Mouse (Mus musculus) kidney, adult 9 months (tissue): ENCODE data around the gene Ndufa7.
"Not testable (repeated sequence)": the region's sequence is repeated elsewhere in the genome, so short reads cannot be mapped to it uniquely, and the experiment has no call there.

Experiments used
- DNase-seq: peaks from one replicate; pipeline ENCODE4 v3.0.0; 2022

Ndufa7 gene

DNA sequence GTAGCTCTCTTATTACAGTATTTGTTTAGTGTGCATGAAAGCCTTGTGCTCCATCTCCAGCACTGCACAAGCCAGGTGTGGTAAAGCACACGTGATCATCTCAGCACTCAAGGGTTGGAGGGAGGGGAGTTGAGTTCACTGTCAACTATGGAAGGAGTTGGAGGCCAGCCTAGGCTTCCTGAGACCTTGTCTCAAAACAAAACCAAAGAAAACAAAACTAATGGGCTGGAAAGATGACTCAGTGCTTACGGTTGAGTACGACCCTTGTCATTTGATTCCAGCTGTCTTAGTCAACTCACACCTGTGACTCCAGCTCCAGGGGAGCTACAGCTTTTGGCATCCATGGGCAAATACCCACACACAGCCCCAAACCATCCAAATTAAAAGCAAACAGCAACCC is 11.9 kb upstream of the Ndufa7 start:
- DNase-seq: peak; percentile 46

DNA sequence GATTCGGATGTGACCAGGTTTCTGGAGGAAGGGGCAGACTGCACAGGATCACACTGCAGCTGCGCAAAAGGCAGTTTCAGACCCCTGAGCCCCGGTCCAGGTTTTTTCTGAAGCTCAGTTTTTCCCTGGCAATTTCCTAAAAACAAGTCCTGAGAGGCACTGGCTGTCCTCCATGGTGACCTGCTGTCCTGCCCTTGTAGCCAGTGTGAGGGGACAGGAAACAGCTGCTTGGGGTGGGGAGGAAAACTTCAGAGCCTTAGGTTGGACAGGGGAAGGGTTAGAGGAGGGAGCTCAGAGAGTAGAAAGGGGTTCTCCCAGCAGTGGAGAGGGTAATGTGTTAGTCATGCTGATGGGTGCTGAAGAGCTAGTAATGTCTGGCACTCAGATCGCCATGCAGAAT is 11.4 kb upstream of the Ndufa7 start:
- peak; percentile 68 for DNase-seq

DNA sequence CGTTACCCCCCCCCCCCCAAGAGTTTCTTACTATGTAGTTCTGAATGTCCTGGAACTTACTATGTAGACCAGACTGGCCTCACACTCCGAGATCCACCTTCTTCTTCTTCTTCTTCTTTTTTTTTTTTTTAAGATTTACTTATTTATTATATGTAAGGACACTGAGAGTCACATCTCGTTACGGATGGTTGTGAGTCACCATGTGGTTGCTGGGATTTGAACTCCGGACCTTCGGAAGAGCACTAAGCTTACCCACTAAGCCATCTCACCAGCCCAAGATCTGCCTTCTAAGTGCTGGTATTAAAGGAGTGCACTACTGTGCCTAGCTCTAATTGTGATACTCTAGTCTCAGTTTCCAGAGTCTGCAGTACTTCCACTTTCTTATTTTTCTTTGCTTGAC is 9.0 kb upstream of the Ndufa7 start:
- no peak for DNase-seq

DNA sequence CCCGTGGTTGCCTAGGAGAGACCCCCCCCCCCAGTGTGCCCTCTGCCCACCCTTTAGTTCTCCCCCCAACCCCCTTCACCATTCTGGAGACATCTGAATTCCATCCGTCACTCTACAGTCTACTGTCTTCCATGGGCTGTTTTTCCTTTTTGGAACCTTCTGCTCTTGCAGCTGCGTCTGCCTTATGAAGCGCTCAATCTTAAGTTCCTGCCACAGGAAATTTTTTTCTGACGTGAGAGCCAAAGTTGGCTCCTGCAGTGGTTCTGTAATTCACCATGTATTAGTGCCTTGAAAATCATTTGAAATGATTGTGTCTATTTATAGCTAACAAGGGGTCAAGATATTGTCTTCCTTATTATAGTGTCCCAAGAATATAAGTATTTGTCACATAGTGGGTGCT is 7.8 kb upstream of the Ndufa7 start:
- DNase-seq: peak; percentile 28

DNA sequence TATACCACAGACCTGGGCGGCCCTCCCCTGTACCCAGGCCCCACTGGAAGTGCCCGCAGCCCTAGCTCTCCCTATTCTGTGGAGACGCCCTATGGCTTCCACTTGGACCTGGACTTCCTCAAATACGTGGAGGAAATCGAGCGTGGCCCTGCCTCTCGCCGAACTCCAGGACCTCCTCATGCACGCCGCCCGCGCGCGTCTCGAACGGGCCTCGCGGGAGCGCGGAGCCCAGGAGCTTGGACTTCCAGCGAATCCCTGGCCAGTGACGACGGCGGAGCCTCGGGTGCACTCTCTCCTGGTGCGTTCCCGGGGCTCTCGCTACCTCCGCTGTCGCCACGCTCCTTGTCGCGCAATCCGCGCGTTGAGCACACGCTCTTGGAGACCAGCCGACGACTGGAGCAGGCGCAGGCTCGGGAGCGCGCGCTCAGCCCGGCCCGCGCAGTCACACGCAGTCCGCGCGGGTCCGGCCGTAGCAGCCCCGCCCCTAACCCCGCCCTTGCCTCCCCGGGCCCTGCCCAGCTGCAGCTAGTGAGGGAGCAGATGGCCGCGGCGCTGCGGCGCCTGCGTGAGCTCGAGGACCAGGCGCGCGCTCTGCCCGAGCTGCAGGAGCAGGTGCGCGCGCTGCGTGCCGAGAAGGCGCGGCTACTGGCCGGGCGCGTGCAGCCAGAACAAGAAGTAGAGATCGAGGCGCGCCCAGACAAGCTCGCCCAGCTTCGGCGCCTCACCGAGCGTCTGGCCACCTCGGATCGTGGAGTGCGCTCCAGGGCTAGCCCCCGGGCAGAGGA is 7.0 kb upstream of the Ndufa7 start:
- peak; percentile 87 for DNase-seq

DNA sequence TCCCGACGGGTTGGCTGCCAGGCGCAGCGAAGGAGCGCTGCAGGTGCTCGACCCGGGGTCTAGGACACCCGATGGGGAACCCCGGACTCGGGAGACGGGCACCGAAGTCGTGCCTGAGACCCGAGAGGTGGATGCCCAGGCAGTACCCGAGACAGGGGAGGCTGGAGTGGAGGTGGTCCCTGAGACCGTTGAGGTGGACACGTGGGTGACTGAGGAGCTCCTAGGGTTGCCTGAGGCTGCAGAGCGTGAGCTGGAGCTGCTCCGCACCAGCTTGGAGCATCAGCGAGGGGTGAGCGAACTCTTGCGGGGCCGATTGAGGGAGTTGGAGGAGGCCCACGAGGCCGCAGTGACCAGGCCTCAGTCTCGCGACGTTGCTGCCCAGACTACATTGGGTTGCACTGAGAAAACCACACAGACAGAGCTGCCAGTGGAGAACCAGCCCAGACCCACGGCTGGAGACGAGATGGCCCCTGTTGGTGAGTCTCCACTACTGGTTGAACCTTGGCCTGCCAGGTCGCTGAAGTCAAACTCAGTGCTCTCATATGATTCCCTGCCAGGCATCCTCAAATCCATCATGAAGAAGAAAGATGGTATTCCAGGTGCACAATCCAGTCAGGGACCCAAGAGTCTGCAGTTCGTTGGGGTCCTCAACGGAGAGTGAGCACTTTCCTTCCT is 6.3 kb upstream of the Ndufa7 start:
- no peak for DNase-seq

DNA sequence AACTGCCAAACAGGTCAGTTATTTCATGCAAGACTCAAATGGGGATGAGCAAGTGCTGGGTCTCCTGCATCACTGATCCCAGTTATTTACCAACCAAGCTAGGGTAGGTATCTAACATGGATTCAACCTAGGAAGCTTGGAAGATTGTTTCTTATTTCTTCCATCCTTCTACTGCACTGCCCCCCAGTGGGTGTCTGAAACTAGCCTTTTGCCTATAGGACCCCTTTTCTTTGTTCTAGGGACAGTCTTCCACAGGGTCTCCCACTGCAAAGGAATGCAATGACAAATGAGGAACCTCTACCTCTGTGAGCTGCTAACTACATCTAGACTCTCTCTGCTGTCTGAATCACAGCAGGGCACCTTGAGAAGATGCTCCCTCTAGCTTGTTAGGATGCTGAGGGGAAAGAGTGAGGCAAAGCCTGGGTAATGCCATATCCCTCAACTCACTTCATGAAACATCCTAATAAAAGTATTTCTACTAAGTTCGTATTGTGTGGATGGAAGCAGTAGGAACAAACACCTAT is 1.9 kb upstream of the Ndufa7 start:
- DNase-seq: no peak

DNA sequence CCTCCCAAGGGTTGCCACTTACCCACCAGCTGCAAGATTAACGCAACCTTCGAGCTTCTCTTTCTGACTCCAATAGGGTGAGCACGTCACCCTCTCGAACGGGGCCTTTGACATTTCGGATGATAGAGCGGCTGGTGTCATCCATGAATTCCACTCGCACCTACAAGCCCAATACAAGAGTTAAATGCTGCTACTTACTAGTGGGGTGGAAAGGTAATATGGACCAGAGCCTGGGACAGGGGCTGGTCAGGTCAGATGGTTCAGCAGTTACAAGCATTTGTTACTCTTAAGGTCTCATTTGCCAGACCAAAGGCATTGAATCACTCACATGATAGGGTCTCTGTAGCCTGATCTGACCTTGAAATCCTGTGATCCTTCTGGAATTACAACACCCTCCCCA is 1.2 kb upstream of the Ndufa7 start:
- DNase-seq: not testable (repeated sequence)

DNA sequence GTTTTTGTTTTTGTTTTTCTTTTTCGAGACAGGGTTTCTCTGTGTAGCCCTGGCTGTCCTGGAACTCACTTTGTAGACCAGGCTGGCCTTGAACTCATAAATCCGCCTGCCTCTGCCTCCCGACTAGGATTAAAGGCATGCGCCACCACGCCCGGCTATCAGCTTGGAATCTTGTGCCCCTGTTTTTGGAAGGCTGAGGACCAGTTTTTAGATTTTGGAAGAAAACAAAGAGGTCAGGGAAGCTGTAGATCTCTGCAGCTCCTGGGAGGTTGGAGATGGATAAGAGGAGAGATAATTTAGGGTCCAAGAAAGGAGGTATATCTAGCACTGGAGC is 592 bp downstream of the Ndufa7 start:
- not testable (repeated sequence) for DNase-seq

DNA sequence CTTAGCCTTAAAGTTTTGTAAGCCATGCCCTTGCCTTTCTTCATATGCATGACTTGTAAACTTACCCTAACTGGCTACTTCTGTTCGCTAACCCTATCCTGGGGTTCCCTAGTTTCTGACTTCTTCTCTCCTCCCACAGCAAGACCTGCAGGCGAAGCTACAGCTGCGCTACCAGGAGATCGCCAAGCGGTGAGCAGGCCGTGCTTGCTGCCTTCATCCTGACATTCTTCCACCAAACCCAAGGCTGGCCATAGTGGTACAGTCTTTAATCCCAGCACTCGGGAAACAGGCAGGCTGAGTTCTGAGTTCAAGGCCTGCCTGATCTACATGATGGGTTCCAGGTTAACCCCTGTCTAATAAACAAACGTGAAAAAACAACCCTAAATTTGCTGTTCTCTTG is 1.1 kb downstream of the Ndufa7 start:
- DNase-seq: no peak

DNA sequence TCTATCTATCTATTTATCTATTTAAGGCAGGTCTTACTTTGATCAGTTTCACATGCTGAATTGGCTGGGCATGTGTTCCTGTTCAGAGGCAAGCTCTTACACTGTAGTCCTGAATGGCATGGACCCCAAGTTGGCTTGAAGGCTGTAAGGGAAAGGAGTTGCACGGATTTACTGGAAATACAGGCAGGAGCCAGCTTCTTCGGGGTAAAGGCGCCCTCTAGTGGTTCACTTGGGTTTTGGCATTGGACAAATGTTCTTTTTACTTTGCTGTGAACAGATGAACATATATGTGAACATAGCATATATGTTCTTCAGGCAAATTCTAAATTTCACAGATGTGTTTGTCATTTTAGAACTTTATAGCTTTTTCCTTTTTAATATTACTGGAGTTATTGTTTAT is 2.5 kb downstream of the Ndufa7 start:
- DNase-seq: peak; percentile 83

DNA sequence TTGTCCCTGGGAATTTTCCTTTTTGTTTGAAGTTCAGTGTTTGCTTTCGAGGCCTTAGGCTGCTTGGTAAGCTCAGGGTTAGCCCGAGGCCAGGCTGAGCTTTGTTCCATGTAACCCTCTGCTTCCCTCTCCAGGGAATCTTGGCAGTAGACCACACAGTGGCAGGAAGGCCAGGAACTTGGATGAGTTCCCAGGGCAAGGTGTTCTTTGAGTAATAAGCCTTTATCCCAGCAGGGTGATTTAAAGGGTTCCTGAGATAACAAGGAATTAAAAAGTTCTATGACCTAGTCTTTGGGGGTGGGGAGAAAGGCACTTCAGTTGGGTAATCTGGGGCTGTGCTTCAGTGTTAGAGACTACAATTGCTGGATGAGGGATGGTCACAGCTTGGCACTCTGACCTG is 4.5 kb downstream of the Ndufa7 start:
- DNase-seq: peak; percentile 95

DNA sequence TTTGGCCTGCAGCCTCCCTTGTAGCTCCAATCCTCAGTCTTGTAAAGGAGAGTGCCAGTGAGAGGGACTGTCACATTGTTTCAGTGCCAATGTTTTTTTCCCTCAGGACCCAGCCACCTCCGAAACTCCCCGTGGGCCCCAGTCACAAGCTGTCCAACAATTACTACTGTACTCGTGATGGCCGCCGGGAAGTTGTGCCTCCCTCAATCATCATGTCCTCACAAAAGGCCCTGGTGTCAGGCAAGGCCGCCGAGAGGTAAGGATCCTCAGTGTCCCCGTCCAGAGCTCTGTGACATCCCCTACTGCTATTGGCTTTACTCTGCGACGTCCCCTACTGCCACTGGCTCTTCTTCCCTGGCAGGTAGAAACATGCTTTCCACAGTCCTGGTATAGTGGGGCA is 5.2 kb downstream of the Ndufa7 start:
- no peak for DNase-seq

DNA sequence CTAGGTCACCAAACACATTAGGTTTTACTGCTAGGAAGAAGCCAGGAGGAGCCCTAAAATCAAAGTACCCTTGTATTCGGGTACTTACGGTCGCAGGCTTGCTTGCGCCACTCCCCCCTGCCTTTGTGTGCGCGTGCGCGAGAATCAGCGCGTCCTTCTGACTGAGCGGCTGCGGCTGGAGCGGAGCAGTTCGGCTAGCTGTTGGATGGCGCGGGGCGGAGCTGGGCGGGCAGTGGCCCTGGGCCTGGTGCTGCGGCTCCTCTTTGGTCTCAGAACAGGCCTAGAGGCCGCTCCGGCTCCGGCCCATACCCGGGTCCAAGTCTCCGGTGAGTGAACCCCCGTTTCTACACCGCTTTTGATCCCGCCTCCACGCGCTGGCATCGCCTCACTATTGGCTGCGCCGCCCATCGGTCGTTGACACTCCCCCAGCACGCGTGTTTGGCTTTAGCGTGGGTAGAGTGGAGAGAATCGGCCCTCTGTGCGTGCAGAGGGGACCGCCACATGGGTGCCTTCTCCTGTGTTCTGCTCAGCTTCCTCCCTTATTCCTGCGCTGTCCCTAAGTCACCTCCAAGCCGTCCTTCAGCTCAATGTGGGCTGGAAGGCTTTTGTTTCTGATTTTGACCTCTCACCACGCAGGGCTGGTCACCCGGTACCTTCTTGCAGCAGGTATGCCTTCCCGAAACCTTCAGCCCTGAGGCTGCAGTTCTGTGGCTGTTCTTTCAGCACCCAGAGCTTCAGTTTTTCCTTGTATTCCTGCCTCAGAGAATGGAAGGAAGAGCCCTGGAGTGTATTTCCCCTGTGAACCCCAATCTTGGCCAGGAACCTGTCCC is 18.8 kb downstream of the Ndufa7 start, which contains the start of gene Cd320:
Gene Cd320 (plus strand): TSS at position 126 of the 830 bp plus-strand sequence.
- peak; percentile 95 for DNase-seq

DNA sequence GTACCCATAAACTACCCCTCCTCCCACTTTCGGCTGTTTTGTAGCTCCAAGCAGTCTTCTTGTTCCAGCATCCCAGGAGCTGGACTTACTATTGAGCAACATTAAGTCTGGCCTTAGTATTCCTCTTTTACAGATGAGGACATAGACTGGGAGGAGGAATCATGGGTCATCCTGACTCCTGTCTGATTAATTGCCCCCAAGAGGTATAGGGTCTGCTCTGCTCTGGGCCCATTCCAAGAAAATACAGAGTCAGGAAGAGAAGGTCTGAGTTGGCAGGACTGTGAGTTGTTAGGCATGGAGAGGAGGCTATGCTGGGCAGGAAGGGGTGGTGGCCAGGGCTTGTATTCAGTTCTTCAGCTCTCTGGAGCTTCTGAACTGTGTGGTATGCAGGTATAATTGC is 19.8 kb downstream of the Ndufa7 start:
- DNase-seq: no peak

DNA sequence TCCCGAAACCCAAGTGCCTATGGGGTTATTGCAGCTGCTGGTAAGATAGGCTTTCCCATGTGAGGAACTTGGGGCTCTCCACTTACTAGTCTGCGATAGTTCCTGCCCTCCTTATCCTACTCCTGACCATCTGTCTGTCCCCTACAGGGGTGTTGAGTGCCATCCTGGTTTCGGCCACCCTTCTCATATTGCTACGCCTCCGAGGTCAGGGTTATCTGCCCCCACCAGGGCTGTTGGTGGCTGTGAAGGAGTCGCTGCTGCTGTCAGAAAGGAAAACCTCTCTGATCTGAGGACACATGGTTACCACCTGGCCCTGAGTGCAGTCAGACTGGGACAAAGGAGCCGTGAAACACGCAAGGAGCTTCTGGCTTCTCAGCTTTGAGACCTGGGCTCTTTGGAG is 23.8 kb downstream of the Ndufa7 start:
- no peak for DNase-seq

DNA sequence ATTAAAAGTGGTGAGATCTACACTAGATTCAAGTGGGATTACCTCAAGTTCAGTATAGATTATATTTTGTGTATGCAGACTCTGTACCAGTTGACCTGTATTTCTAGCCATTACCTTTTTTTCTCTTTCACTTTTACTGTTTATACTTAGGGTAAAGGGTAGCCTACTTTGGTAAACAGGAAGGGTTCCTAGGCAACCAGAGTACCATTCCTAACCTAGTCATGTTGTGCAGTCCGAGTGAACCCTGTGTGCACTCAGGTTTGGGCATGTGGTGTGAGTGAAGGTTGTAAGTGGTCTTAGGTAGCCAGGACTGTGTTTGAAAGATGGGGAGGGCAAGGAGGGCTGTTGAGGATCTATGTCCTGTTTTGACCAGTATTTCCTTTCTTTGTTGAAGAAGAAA is 27.0 kb downstream of the Ndufa7 start:
- no peak for DNase-seq

DNA sequence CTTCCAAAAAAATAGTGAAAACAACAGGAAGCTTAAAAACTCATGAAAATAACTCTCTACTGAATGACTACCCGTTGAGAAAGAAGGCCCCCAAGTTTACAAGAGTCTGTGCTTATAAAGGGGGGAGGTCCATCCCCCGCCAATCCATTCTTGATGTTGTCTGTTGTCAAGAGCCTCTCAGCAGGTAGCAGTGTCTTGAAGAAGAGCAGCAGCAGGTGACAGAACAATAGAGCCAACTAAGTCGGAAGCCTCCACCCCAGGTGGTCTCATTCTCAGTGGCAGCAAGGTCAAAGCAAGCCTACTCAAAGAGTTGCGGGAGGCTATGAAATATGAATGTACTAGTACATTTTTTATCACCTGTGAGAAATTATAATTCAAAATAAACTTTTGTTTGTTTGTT is 33.4 kb downstream of the Ndufa7 start:
- no peak for DNase-seq

DNA sequence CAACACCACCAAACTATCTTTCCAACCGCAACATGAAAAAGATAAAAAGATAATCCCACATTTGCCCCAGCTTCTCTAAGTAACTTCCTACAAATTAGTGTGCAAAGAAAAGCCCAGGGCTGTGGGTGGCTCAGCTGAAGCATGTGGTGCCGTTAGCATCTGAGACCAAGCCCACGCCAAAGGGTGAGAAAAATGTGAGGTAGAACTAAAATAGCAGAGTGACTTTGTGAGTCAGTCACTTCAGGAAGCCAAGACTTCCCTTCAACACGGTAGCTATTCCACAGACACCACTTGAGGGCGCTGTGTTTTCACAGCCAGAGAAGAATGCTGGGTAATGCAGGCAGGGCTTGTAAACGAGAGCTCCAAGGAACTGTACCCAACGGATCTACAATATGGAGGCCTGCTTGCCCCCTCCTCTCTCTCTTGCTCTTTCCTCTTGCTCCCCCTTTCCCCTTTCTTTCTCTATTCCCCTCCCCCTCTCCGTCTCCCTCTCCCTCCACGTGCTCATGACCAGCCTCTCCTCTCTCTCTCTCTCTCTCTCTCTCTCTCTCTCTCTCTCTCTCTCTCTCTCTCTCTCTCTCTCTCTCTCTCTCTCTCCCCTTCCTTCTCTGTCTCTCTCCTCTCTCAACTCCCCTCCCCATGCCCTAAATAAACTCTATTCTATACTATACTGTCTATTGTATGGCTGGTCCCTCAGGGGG is 41.1 kb downstream of the Ndufa7 start:
- DNase-seq: peak; percentile 68

DNA sequence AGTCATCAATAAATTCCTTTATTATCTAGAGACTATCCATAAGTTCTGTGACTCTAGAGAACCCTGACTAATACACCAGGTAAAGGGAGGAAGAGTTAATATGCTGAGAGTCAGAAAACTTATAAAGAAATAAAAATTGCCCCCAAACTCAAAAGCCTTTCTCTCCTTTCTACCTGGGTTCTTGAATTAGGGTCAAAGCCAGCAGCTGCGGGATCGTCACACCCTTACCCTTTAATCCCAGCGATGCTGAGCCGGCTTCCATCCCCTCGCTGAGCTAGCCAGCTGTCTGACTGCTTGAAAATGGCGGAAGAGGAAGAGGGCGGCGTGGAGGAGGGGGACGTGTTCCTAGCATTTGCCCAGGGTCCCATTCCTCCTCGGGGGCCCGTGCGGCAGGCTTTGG is 49.2 kb downstream of the Ndufa7 start, which contains the start of gene Gm7029:
Gene Gm7029 (plus strand): TSS at position 301 of the 400 bp plus-strand sequence.
- DNase-seq: not testable (repeated sequence)

DNA sequence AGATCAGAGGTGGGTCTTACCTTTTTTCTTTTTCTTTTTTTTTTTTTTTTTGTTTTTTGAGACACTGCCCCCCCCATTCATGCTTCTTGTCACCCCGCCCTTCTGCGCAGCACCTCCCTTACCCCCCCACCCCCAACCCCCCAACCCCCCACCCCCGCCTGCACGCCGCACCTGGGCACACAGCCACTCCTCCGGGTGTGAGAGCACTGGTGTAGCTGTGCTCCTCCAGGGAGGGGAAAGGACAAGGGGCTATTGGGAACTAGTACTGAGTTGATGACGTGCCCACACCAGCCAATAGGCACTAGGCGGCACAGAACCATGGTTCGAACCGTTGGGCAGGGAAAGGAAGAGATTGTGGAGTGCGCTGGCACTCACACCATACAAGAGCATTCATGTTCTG is 50.0 kb downstream of the Ndufa7 start:
- DNase-seq: no peak

DNA sequence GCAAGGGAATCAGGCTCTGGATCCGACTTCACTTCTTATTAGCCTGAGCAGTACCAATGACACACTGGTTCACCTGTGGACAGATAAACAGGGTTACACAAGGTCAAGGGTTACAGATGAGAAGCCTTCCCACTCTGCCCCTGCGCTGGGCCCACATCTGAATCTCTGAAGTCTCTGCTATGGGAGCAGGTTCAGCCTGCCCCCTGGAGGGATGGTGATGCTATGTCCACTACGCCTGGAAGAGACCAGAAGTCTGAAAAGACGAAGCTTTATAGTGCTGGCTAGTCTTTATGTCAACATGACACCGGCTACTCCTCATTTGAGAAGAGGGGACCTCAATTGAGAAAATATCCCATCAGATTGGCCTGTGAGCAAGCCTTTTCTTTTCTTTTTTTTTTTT is 51.4 kb downstream of the Ndufa7 start:
- DNase-seq: not testable (repeated sequence)

DNA sequence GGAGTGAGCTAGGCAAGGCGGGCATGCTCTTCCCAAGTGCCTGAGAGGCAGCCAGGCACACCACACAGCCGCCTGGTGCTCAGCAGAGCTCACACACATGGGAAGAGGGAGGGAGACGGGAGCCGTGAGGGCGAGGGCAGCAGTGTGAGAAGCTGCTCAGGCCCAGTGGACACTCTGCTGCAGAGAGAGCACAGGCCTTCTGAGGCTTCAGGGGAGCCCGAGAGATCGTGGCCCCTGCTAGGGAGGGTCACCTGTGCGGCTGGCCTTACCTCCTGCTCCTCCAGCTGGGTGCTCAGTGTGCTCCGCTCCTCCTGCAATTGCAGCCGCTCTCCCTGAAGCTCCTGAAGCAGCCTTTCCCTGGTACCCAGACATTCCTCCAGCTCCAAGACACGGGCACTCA is 59.9 kb downstream of the Ndufa7 start:
- not testable (repeated sequence) for DNase-seq
